Mouse (Mus musculus) embryo, embryonic 11.5 days (tissue): ENCODE data around the gene Slc15a5.

Source experiments
- DNase-seq: peaks from one replicate; pipeline ENCODE4 v3.0.0-alpha.2; 2012; ENCODE audit warnings: low read depth, low spot score

The Slc15a5 gene

GRCm38 (mm10) chr6:138055572-138055971 is 24.1 kb downstream of the Slc15a5 start:
- DNase-seq, result no peak

GRCm38 (mm10) chr6:138054956-138055355 is 24.8 kb downstream of the Slc15a5 start:
- no peak for DNase-seq

GRCm38 (mm10) chr6:138054166-138054565 is 25.6 kb downstream of the Slc15a5 start:
- no peak for DNase-seq

GRCm38 (mm10) chr6:138053686-138054085 is 26.0 kb downstream of the Slc15a5 start:
- no peak for DNase-seq

- no peak for DNase-seq
Observed at GRCm38 (mm10) chr6:138045364-138045763, 34.4 kb downstream of the Slc15a5 start.

- DNase-seq, result no peak
Observed at GRCm38 (mm10) chr6:138042891-138043290, 36.8 kb downstream of the Slc15a5 start.

DNA sequence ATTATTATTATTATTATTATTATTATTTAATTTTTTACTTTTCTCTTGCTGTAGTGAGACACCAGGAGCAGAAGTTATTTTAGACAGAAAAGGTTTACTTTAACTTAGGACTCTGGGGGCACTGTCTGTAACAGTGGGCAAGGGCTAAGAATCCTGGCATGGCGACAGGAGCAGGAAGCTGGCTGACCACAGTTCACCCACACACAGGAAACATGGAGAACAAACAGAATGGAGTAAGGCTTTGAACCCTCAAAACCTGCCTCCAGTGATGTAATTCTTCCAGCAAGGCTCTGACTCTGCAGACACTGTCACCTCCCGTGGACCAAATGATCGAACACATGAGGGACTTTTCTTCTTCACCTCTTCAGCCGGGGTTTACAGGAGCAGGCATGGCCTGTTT is 37.9 kb downstream of the Slc15a5 start:
- no peak for DNase-seq

DNA sequence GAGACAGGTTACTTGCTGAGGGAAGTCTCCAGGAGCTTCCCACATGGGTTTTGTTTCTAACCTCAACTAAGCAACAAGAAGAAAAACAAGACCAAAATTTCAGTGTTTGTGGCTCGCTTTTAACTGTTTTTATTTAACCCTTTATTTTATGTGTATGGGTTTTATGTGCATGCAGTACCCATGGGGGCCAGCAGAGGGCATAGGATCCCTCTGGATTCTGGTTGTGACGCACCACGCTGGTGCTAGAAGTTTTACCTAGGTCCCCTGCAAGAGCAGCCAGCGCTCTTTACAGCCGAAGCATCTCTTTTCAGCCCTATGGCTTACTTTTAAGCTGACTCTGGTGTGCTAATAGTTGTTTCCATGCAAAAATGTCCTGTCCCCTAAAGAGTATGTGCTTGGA is 42.1 kb downstream of the Slc15a5 start:
- DNase-seq, result no peak

DNA sequence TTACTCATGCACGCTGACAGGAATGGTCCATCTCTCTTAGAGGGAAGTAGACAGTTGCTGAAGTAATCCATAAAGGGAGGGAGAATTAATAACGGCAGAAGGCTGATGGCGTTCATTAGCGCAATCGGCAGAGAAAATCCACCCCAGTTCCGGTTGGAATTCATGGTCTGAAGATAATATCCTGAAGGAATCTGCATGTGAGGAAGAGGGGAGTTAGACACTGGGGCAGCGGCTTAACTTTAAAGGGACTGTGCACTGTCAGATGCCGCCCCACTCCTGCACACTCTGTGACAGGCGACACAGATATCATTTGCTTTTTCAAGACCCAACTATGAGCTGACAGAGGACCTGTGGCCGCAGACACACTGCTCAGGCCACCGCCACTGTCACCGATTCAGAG is 42.8 kb downstream of the Slc15a5 start:
- no peak for DNase-seq

DNA sequence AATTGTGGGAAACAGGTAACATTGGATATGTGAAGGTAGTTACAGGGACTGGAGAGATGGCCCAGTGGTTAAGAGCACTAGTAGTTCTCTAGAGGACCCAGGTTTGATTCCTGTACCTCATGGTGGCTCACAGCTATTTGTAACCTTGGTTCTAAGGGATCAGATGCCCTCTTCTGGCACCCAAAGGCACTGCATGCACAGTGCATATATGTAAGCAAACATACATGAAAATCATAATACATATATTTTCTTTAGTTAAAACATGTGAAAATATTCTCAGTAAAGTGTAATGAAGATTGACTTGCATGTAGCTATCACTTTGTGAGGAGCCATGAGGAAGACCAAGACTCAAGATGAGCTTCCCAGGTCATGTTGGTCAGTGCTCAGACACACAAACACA is 62.8 kb downstream of the Slc15a5 start:
- DNase-seq, result no peak

- DNase-seq, result no peak
Observed at GRCm38 (mm10) chr6:138014976-138015674, 64.6 kb downstream of the Slc15a5 start.

DNA sequence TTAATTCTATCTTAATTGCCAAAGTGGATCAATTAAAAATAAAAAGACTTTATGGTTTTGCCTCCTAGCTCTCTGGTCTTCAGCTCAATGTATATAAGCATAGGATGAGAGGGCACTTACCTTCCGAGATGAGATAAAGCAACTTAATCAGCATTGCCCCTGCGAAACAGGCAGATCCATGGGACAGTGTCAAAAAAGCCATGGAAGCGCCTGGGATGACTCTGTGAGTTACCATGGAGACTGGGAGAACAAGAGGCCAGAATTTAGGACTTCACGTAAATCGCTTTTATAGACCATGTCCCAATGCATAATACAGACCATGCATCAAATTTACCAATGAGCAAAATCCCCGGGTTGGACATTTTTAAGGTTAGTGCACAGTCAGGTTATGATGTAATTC is 67.8 kb downstream of the Slc15a5 start:
- DNase-seq, result no peak

DNA sequence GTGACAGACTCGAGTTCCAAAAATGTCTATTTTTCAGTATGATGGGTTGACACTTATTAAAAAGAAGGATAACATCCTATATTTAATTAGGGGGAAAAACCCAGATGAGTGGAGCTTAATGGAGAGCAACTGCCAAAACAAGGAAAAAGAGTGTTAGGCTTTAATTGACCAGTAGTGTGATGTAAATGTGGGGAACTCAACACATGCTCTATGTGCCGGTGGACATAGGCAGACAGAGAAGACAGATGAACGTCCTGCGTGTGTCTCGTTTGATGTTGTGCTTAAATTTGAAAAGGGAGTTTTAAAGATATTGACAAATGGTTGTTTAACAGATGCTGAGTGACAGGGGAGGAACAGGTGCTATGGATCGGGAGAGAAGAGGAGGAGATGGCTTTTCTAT is 72.0 kb downstream of the Slc15a5 start:
- DNase-seq, result no peak

GRCm38 (mm10) chr6:138006525-138007251 is 73.0 kb downstream of the Slc15a5 start:
- DNase-seq, result no peak

- DNase-seq, result no peak
Observed at GRCm38 (mm10) chr6:137989853-137990252, 89.9 kb downstream of the Slc15a5 start.

DNA sequence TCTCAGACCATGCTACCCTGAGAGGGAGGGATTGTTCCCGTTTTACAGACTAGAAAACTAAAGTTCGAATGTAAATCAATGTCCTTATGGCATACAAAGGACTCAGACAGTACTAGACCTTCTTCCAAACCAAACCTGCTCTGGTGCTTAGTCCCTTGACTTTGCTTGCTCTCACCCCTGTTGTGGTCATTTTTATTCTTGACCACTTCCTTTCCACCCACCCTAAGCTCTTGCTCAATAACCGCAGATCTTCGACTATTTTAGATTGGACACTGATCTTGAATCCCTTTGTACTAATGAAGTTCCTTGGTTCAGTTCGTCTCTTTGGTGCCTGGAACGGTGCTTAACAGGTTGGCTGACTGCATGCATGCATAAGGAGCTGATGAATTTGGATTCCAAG is 94.5 kb downstream of the Slc15a5 start:
- DNase-seq, result no peak

GRCm38 (mm10) chr6:137982195-137982737 is 97.5 kb downstream of the Slc15a5 start:
- no peak for DNase-seq

- DNase-seq, result no peak
Observed at GRCm38 (mm10) chr6:137980905-137981696, 98.6 kb downstream of the Slc15a5 start.

GRCm38 (mm10) chr6:137980413-137980812 is 99.3 kb downstream of the Slc15a5 start:
- no peak for DNase-seq

DNA sequence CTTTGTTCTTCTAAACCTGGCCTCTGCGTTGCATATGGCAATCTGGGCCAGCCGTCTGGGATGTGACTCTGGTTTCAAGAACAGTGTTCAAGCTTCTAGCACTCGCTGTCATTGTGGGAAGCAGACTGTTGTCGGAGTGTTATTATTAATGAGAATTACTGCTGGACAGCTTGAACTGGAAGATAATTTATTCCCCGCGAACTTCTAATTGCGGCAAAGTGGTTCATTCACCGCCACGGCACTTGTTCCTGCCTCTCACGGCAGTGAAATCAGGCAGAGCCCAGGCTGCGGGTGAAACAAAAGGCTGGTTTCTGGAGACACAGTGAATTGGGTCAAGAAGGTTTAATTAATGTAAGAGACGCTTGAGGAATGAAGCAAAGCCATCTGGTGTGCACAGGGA is 99.9 kb downstream of the Slc15a5 start:
- no peak for DNase-seq

GRCm38 (mm10) chr6:137976021-137976420 is 103.7 kb downstream of the Slc15a5 start:
- no peak for DNase-seq

GRCm38 (mm10) chr6:137963703-137964102 is 116.0 kb downstream of the Slc15a5 start:
- DNase-seq, result no peak
